Mouse (Mus musculus) midbrain, embryonic 12.5 days (tissue): Measurements from ENCODE around the gene Gm20388. TPM values are rescaled to one million over a fixed set of nuclear protein-coding genes. Genes with fewer than 3 reads are reported as not detected.

ENCODE experiments used
- ATAC-seq: fragments of 200-750 bp; cut with Nextera tagmentation; 2 replicates; pipeline ENCODE4 v1.8.0; 2017; ENCODE audit warnings: low read depth, moderate TSS enrichment, moderate library complexity; ENCODE audit not compliant: low FRiP score
- H3K27ac ChIP-seq: fragments of 300-500 bp; sonication (generic); replicated peaks from 2 replicates; pipeline ENCODE4 v1.5.1; 2016; ENCODE audit warnings: mild to moderate bottlenecking
- H3K27me3 ChIP-seq: fragments of 300-500 bp; sonication (generic); 2 replicates; pipeline ENCODE4 v1.6.1; 2016; ENCODE audit warnings: mild to moderate bottlenecking
- H3K36me3 ChIP-seq: fragments of 300-500 bp; sonication (generic); 2 replicates; pipeline ENCODE4 v1.6.1; 2016
- H3K4me1 ChIP-seq: fragments of 300-500 bp; sonication (generic); 2 replicates; pipeline ENCODE4 v1.6.1; 2016
- H3K4me2 ChIP-seq: fragments of 300-500 bp; sonication (generic); replicated peaks from 2 replicates; pipeline ENCODE4 v1.6.1; 2016; ENCODE audit warnings: mild to moderate bottlenecking, moderate library complexity
- H3K4me3 ChIP-seq: fragments of 300-500 bp; sonication (generic); 2 replicates; pipeline ENCODE4 v1.5.1; 2016; ENCODE audit warnings: mild to moderate bottlenecking
- H3K9ac ChIP-seq: fragments of 300-500 bp; sonication (generic); replicated peaks from 2 replicates; pipeline ENCODE4 v1.6.1; 2016; ENCODE audit warnings: mild to moderate bottlenecking, moderate library complexity
- H3K9me3 ChIP-seq: fragments of 300-500 bp; sonication (generic); 2 replicates; pipeline ENCODE4 v1.6.1; 2016; ENCODE audit warnings: mild to moderate bottlenecking
- WGBS: fragments of 180-500 bp; shearing (Covaris S2); methylation state at CpG from one replicate; pipeline ENCODE4 v1.1.7; 2016; 5-methylcytosine and 5-hydroxymethylcytosine counted together
- polyA plus RNA-seq: library from polyadenylated mRNA; unstranded; fragments of >200 nt; fragmentation: Nextera tagmentation; extraction: Ambion mirVana; gene quantifications from 2 replicates; pipeline ENCODE4 v1.2.1, GENCODE M21; 2016

The Gm20388 gene
- polyA plus RNA-seq, 1 experiment from 2014 or later = not detected

- no peaks in the 10 kb centered on the region for H3K27me3 ChIP-seq
- H3K4me1 ChIP-seq = peaks cover 16% of the 10 kb centered on the region
- H3K27ac ChIP-seq = peak overlapping the region; percentile 63
- H3K36me3 ChIP-seq = no peaks in the 10 kb centered on the region
- no peak for ATAC-seq
- no peak overlapping the region for H3K4me3 ChIP-seq
- H3K4me2 ChIP-seq = no peak overlapping the region
- H3K9ac ChIP-seq = peak overlapping the region; percentile 31
- H3K9me3 ChIP-seq = no peaks in the 10 kb centered on the region
- WGBS = 50% methylated on average over 14 of the region's 14 CpGs
Observed at GRCm38 (mm10) chr8:121687455-121688161, 1777.0 kb downstream of the Gm20388 start.

- H3K27ac ChIP-seq = peak overlapping the region; percentile 63; the same call in 1 of the 2 replicates
- H3K4me3 ChIP-seq = no peak overlapping the region
- WGBS = 37% methylated on average over 5 of the region's 5 CpGs
Observed at GRCm38 (mm10) chr8:121688496-121688895, 1777.9 kb downstream of the Gm20388 start.

GRCm38 (mm10) chr8:121694453-121694852 is 1783.8 kb downstream of the Gm20388 start:
- H3K4me1 ChIP-seq = peaks cover 17% of the 10 kb centered on the region
- H3K4me2 ChIP-seq = no peak overlapping the region
- no peak overlapping the region for H3K9ac ChIP-seq
- H3K27me3 ChIP-seq = no peaks in the 10 kb centered on the region
- H3K36me3 ChIP-seq = no peaks in the 10 kb centered on the region
- no peak overlapping the region for H3K4me3 ChIP-seq
- WGBS = 55% methylated on average over 4 of the region's 4 CpGs
- H3K27ac ChIP-seq = no peak overlapping the region
- H3K9me3 ChIP-seq = no peaks in the 10 kb centered on the region
- ATAC-seq = no peak

More at GRCm38 (mm10) chr8:121688496-121688895, 1777.9 kb downstream of the Gm20388 start:
- no peaks in the 10 kb centered on the region for H3K9me3 ChIP-seq
- no peak overlapping the region for H3K4me2 ChIP-seq
- H3K4me1 ChIP-seq = peaks cover 16% of the 10 kb centered on the region
- no peaks in the 10 kb centered on the region for H3K27me3 ChIP-seq
- H3K9ac ChIP-seq = no peak overlapping the region
- ATAC-seq = no peak
- no peaks in the 10 kb centered on the region for H3K36me3 ChIP-seq

GRCm38 (mm10) chr8:121695585-121696184 is 1785.0 kb downstream of the Gm20388 start:
- no peak for ATAC-seq
- 87% methylated on average over 6 of the region's 6 CpGs for WGBS
- Histone ChIP-seq H3K4me2 (no peak overlapping the region), H3K4me1 (peaks cover 17% of the 10 kb centered on the region), H3K36me3 (no peaks in the 10 kb centered on the region), H3K27me3 (0 out of 2 replicates have a peak, but pooled peaks cover 4% of the 10 kb centered on the region), H3K4me3 (no peak overlapping the region), H3K9ac (no peak overlapping the region), H3K27ac (no peak overlapping the region), H3K9me3 (no peaks in the 10 kb centered on the region)

- WGBS = 1% methylated on average over 16 of the region's 17 CpGs
- ATAC-seq = peak; percentile 64
- Histone ChIP-seq H3K27ac (peak overlapping the region; percentile 52), H3K4me3 (peak overlapping the region; percentile 8; the same call in 1 of the 2 replicates), H3K4me2 (peak overlapping the region; percentile 41), H3K4me1 (peaks cover 17% of the 10 kb centered on the region), H3K9me3 (no peaks in the 10 kb centered on the region), H3K9ac (peak overlapping the region; percentile 28; the same call in 1 of the 2 replicates), H3K36me3 (no peaks in the 10 kb centered on the region), H3K27me3 (0 out of 2 replicates have a peak, but pooled peaks cover 4% of the 10 kb centered on the region)
Observed at GRCm38 (mm10) chr8:121697735-121698614, 1787.3 kb downstream of the Gm20388 start.

GRCm38 (mm10) chr8:121698615-121699101 is 1788.0 kb downstream of the Gm20388 start:
- H3K9me3 ChIP-seq = no peaks in the 10 kb centered on the region
- H3K4me3 ChIP-seq = 0 out of 2 replicates have a peak overlapping the region, but pooled peaks have one; percentile 8
- 0 out of 2 replicates have a peak, but pooled peaks have one; percentile 44 for ATAC-seq
- H3K4me2 ChIP-seq = peak overlapping the region; percentile 41
- H3K9ac ChIP-seq = peak overlapping the region; percentile 28; the same call in 1 of the 2 replicates
- H3K27ac ChIP-seq = peak overlapping the region; percentile 52
- H3K4me1 ChIP-seq = peaks cover 17% of the 10 kb centered on the region
- H3K27me3 ChIP-seq = 0 out of 2 replicates have a peak, but pooled peaks cover 4% of the 10 kb centered on the region
- WGBS = 6% methylated on average over 9 of the region's 9 CpGs
- H3K36me3 ChIP-seq = no peaks in the 10 kb centered on the region

- Histone ChIP-seq H3K4me2 (no peak overlapping the region), H3K27me3 (peaks cover 4% of the 10 kb centered on the region; the same call in 1 of the 2 replicates)
Observed at GRCm38 (mm10) chr8:121699936-121700335, 1789.3 kb downstream of the Gm20388 start.

GRCm38 (mm10) chr8:121705174-121705573 is 1794.5 kb downstream of the Gm20388 start:
- Histone ChIP-seq H3K4me3 (no peak overlapping the region), H3K9me3 (no peaks in the 10 kb centered on the region), H3K9ac (no peak overlapping the region), H3K4me2 (no peak overlapping the region), H3K36me3 (no peaks in the 10 kb centered on the region), H3K27ac (no peak overlapping the region), H3K27me3 (no peaks in the 10 kb centered on the region; the same call in none of the 2 replicates), H3K4me1 (no peaks in the 10 kb centered on the region)
- 72% methylated on average over 3 of the region's 3 CpGs for WGBS
- no peak for ATAC-seq

More at GRCm38 (mm10) chr8:121699936-121700335, 1789.3 kb downstream of the Gm20388 start:
- peaks cover 17% of the 10 kb centered on the region for H3K4me1 ChIP-seq
- no peaks in the 10 kb centered on the region for H3K9me3 ChIP-seq
- H3K27ac ChIP-seq = no peak overlapping the region
- H3K4me3 ChIP-seq = no peak overlapping the region
- no peak for ATAC-seq
- WGBS = 96% methylated on average over 2 of the region's 2 CpGs
- H3K9ac ChIP-seq = no peak overlapping the region
- no peaks in the 10 kb centered on the region for H3K36me3 ChIP-seq

GRCm38 (mm10) chr8:121706956-121707355 is 1796.3 kb downstream of the Gm20388 start:
- Histone ChIP-seq H3K9ac (no peak overlapping the region), H3K9me3 (no peaks in the 10 kb centered on the region), H3K27ac (no peak overlapping the region), H3K4me1 (no peaks in the 10 kb centered on the region), H3K27me3 (no peaks in the 10 kb centered on the region; the same call in none of the 2 replicates), H3K36me3 (no peaks in the 10 kb centered on the region), H3K4me2 (no peak overlapping the region), H3K4me3 (no peak overlapping the region)
- ATAC-seq = no peak
- 86% methylated on average over 11 of the region's 11 CpGs for WGBS

GRCm38 (mm10) chr8:121708406-121708805 is 1797.8 kb downstream of the Gm20388 start:
- Histone ChIP-seq H3K27ac (no peak overlapping the region), H3K9ac (no peak overlapping the region), H3K4me3 (no peak overlapping the region), H3K4me1 (no peaks in the 10 kb centered on the region), H3K9me3 (no peaks in the 10 kb centered on the region), H3K36me3 (no peaks in the 10 kb centered on the region), H3K27me3 (no peaks in the 10 kb centered on the region; the same call in none of the 2 replicates), H3K4me2 (no peak overlapping the region)
- 48% methylated on average over 6 of the region's 6 CpGs for WGBS
- ATAC-seq = no peak

GRCm38 (mm10) chr8:121717502-121717901 is 1806.9 kb downstream of the Gm20388 start:
- no peak overlapping the region for H3K9ac ChIP-seq
- no peaks in the 10 kb centered on the region for H3K9me3 ChIP-seq
- H3K27ac ChIP-seq = 0 out of 2 replicates have a peak overlapping the region, but pooled peaks have one; percentile 25
- H3K4me3 ChIP-seq = 0 out of 2 replicates have a peak overlapping the region, but pooled peaks have one; percentile 0
- peak; percentile 34; the same call in 1 of the 2 replicates for ATAC-seq
- H3K4me2 ChIP-seq = peak overlapping the region; percentile 37
- H3K36me3 ChIP-seq = no peaks in the 10 kb centered on the region
- WGBS = 52% methylated on average over 14 of the region's 14 CpGs
- H3K4me1 ChIP-seq = peaks cover 19% of the 10 kb centered on the region
- peaks cover 27% of the 10 kb centered on the region for H3K27me3 ChIP-seq
